Mouse (Mus musculus): ENCODE data around the gene Hnrnpdl.

Hnrnpdl gene

GRCm38 (mm10) chr5:100003895-100004294 is 35.6 kb downstream of the Hnrnpdl start:
- DNase-seq, result no peak

GRCm38 (mm10) chr5:100000500-100000899 is 39.0 kb downstream of the Hnrnpdl start:
- DNase-seq, result no peak

GRCm38 (mm10) chr5:100000048-100000447 is 39.4 kb downstream of the Hnrnpdl start:
- DNase-seq, result no peak

- no peak for DNase-seq
These were observed 44.8 kb downstream of the Hnrnpdl start for GRCm38 (mm10) chr5:99994680-99995079.

GRCm38 (mm10) chr5:99994166-99994565 is 45.3 kb downstream of the Hnrnpdl start:
- no peak for DNase-seq
